8 mouse cellular contexts compared by ENCODE assay signal in genomic region chr12:70824729-70825650, GRCm38 (mm10). TPM values are rescaled to one million over a fixed set of nuclear protein-coding genes. Genes with fewer than 3 reads are reported as not detected.
DNase-seq lines count a peak whose midpoint lies in the region; ATAC-seq lines count a peak whose summit lies in the region.

Frmd6 (plus strand) TSS chr12:70825514.

- ATAC-seq in hindbrain, embryonic 15.5 days (ENCODE audit: low FRiP score, low read depth), result peak; percentile 94

- H3K27ac ChIP-seq in hindbrain, embryonic 15.5 days (replicated peaks), result peak within 1 kb of the TSS; percentile 94
- peak within 1 kb of the TSS; percentile 91 for H3K27ac ChIP-seq in macrophage

- peak within 1 kb of the TSS; percentile 84 for H3K4me2 ChIP-seq in hindbrain, embryonic 15.5 days

- WGBS in hindbrain, embryonic 15.5 days, result under 1% methylated on average over 61 of the region's 75 CpGs
- WGBS in macrophage (ENCODE audit: missing documents), result 1% methylated on average over 67 of the region's 75 CpGs

- no peaks in the 10 kb centered on the region for H3K27me3 ChIP-seq in hindbrain, embryonic 15.5 days

- peaks cover 35% of the 10 kb centered on the region for H3K4me1 ChIP-seq in hindbrain, embryonic 15.5 days (replicated peaks)

- peak within 1 kb of the TSS; percentile 64 for H3K4me3 ChIP-seq in hindbrain, embryonic 15.5 days
- H3K4me3 ChIP-seq in macrophage (ENCODE audit: inconsistent target), result peak within 1 kb of the TSS; percentile 59

- peaks cover 37% of the 10 kb centered on the region for H3K79me2 ChIP-seq in macrophage (ENCODE audit: inconsistent target)

- peak within 1 kb of the TSS; percentile 59 for H3K9ac ChIP-seq in hindbrain, embryonic 15.5 days

- H3K9me3 ChIP-seq in hindbrain, embryonic 15.5 days, result no peaks in the 10 kb centered on the region

- peak; percentile 92 for DNase-seq in R1 (ENCODE audit: low read depth, low spot score)
- DNase-seq in cerebellum, postnatal 25 days, result peak; percentile 94 to 98
- DNase-seq in frontal cortex, postnatal 36 days (ENCODE audit: low spot score in 2 of 2), result peak; percentile 84 to 87
- DNase-seq in left cerebral cortex, adult 18-20 months (ENCODE audit: low spot score in 2 of 2), result peak; percentile 86 to 90
- peak; percentile 93 for DNase-seq in right cerebral cortex, adult 18-20 months
- DNase-seq in urinary bladder, postnatal 10 days (ENCODE audit: low spot score), result peak; percentile 79

- no peaks in the 10 kb centered on the region for H3K36me3 ChIP-seq in hindbrain, embryonic 15.5 days
- H3K36me3 ChIP-seq in macrophage (ENCODE audit: inconsistent target), result no peaks in the 10 kb centered on the region

RNA-seq across cellular contexts. Expression of gene Frmd6, which starts in this region (rescaled TPM):
- polyA plus RNA-seq in hindbrain, embryonic 15.5 days (2015; fragmentation: Nextera tagmentation; extraction: Ambion mirVana), result 8.9 and 9.3 TPM in 2 replicates
- total RNA-seq in left cerebral cortex, adult 18-20 months (2021), result 10 to 100 TPM; 54.6 to 58.1 TPM
- 100 to 1,000 TPM in 7 of 26 experiments, 10 to 100 TPM in 12, 1 to 10 TPM in 7; 3.4 to 642 (median 31.4) TPM for total RNA-seq in macrophage (2018; cell fraction: chromatin; rRNA removed)
- total RNA-seq in macrophage (2018; cell fraction: cytosol; rRNA removed), result 100 to 1,000 TPM in 3 of 26 experiments, 10 to 100 TPM in 13, 1 to 10 TPM in 10; 1.8 to 163 (median 14.7) TPM
- total RNA-seq in macrophage (2018; cell fraction: nucleus; rRNA removed), result 100 to 1,000 TPM in 5 of 26 experiments, 10 to 100 TPM in 13, 1 to 10 TPM in 8; 2.4 to 319 (median 26.0) TPM
- 8.2 to 24.7 TPM (median 13.3 TPM) in 3 replicates for polyA plus RNA-seq in macrophage (2018)

Comparison
In these comparisons a context has a peak if more than half of its experiments do, and no peak if none do; other contexts are left out.
1. Peak in every context shown above with its lines: DNase-seq, ATAC-seq, H3K4me3 ChIP-seq and H3K27ac ChIP-seq.